Mouse (Mus musculus): Measurements from ENCODE around the gene Mau2.

DNA sequence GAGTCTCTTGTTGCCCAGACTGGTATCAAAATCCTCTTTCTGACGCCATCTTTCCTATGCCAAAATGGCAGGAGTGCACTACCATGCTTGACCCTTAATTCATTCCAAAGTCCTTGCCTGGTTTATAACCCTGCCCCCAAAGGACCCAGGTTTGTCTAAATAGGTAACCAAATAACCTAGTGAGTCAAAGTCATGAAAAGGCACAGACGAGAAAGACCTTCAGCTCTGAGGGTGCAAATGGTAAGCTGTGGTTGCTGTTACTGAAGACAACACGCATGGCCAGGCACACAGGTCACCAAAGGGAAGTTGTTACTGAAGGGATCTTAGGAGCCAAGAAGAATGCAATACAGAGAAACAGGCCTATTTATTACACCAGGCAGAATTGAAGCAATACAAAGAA, 43.8 kb downstream of the Mau2 start:
- no peak for TF ChIP-seq CTCF (IDR thresholded peaks at IDR 0.05; ENCODE audit: borderline replicate concordance, insufficient read depth, low read length)
- no peak for TF ChIP-seq POLR2A (IDR thresholded peaks at IDR 0.05; ENCODE audit: low read depth, low read length)

All from embryonic fibroblast, embryonic 13.5 days (primary cell).